Mouse (Mus musculus): ENCODE results near the gene Vps13d. TPM values are rescaled to one million over a fixed set of nuclear protein-coding genes. Genes with fewer than 3 reads are reported as not detected.

Gene Vps13d
- polyA plus RNA-seq, 1 experiment from 2014 or later: 8.5 TPM

DNA sequence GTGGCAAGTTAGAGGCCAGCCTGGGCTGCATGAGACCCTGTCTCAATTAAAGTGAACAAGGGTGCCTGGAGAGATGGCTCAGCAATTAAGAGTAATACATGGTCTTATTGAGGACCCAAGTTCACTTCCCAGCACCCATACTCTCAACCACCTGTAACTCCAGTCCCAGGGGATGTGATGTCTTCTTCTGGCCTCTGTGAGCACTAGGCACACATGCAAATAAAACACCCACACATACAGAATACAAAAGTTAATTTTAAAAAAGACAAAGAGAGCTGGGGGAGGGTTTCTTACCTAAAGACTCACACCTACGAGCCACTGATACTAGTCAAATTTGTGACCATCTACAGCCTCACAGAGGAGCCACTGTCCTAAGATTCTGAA, 43.7 kb downstream of the Vps13d start:
- H3K4me3 ChIP-seq (ENCODE audit: low read depth, low read length): no peak overlapping the region
- no peaks in the 10 kb centered on the region for H3K4me1 ChIP-seq (ENCODE audit: insufficient read depth)
- no peaks in the 10 kb centered on the region for H3K9me3 ChIP-seq (ENCODE audit: low read depth, low read length)
- H3K9ac ChIP-seq: no peak overlapping the region
- ATAC-seq (ENCODE audit: insufficient read depth): no peak
- TF ChIP-seq CTCF (IDR thresholded peaks at IDR 0.05; ENCODE audit: low read depth): no peak
- H3K27me3 ChIP-seq (ENCODE audit: insufficient read depth, low read length): no peaks in the 10 kb centered on the region
- WGBS: 83% methylated on average over 1 of the region's 1 CpGs
- no peak overlapping the region for H3K4me2 ChIP-seq
- DNase-seq: no peak
- H3K27ac ChIP-seq (ENCODE audit: low read depth): no peak overlapping the region
- peaks cover 59% of the 10 kb centered on the region for H3K36me3 ChIP-seq (ENCODE audit: insufficient read depth)

DNA sequence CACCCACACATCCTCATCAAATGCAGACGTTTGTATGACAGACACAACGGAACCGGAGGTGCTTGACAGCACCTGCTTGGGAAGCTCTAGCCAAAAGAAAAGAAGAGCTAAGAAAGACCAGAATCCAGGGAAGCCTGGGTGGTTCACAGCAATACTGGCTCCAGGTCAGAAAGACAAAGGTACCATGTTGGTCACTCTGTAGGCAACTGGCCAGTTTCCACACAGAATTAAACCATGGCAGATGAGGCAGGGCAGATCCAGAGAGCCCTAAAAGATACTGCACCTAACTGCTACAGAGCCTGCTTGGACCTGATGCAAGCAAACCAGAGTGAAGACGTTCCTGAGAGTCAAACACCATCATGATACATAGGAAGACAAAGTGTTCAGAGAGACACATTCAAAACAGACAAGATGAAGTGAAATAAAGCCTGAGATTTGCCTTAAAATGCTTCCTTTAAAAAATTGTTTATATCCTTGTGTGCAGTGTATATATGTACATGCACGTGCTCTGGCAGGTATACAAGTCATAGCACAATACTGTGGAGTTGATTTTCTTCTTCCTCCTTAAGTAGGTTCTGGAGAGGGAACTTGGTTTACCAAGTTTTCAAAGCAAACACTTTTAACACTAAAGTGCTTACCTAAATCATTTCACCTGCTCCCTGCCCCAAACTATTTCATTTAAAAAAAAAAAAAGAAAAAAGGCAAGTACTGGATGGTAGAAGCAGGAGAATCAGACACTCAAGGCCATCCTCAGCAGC, 44.3 kb downstream of the Vps13d start:
- no peaks in the 10 kb centered on the region for H3K27me3 ChIP-seq (ENCODE audit: insufficient read depth, low read length)
- no peak overlapping the region for H3K27ac ChIP-seq (ENCODE audit: low read depth)
- ATAC-seq (ENCODE audit: insufficient read depth) (no peak), DNase-seq (no peak)
- H3K9me3 ChIP-seq (ENCODE audit: low read depth, low read length): no peaks in the 10 kb centered on the region
- H3K4me3 ChIP-seq (ENCODE audit: low read depth, low read length): no peak overlapping the region
- no peak overlapping the region for H3K9ac ChIP-seq
- 70% methylated on average over 5 of the region's 5 CpGs for WGBS
- no peaks in the 10 kb centered on the region for H3K4me1 ChIP-seq (ENCODE audit: insufficient read depth)
- TF ChIP-seq CTCF (IDR thresholded peaks at IDR 0.05; ENCODE audit: low read depth): no peak
- no peak overlapping the region for H3K4me2 ChIP-seq
- peaks cover 53% of the 10 kb centered on the region for H3K36me3 ChIP-seq (ENCODE audit: insufficient read depth)

GRCm38 (mm10) chr4:145147006-145147961, 47.5 kb downstream of the Vps13d start:
- TF ChIP-seq CTCF (IDR thresholded peaks at IDR 0.05; ENCODE audit: low read depth): no peak
- 65% methylated on average over 5 of the region's 5 CpGs for WGBS
- H3K4me1 ChIP-seq (ENCODE audit: insufficient read depth): no peaks in the 10 kb centered on the region
- no peak overlapping the region for H3K27ac ChIP-seq (ENCODE audit: low read depth)
- H3K9ac ChIP-seq: no peak overlapping the region
- no peaks in the 10 kb centered on the region for H3K27me3 ChIP-seq (ENCODE audit: insufficient read depth, low read length)
- DNase-seq (no peak), ATAC-seq (ENCODE audit: insufficient read depth) (no peak)
- H3K4me3 ChIP-seq (ENCODE audit: low read depth, low read length): no peak overlapping the region
- no peaks in the 10 kb centered on the region for H3K9me3 ChIP-seq (ENCODE audit: low read depth, low read length)
- H3K36me3 ChIP-seq (ENCODE audit: insufficient read depth): peaks cover 55% of the 10 kb centered on the region
- no peak overlapping the region for H3K4me2 ChIP-seq

DNA sequence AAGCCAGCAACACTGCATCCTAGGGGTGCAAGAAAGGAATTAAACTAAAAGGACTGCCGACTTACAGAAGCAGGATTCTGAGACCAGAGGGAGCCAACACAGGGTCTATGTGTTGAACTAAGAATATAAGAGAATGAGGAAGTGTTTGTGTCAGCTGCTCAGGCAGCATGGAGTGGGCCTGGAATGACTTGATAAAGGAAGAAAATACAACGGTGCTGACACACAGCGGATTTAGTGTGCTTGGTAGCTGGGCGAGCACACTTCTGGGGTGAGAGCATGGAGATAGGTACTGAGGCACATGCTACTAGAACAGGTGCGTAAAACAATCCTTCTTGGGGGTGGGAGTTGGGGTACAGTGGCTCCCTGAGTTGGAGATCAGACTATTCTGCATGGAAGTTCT, 51.3 kb downstream of the Vps13d start:
- Histone ChIP-seq H3K4me1 (ENCODE audit: insufficient read depth) (no peaks in the 10 kb centered on the region), H3K4me3 (ENCODE audit: low read depth, low read length) (no peak overlapping the region), H3K27me3 (ENCODE audit: insufficient read depth, low read length) (no peaks in the 10 kb centered on the region), H3K36me3 (ENCODE audit: insufficient read depth) (peaks cover 65% of the 10 kb centered on the region), H3K9me3 (ENCODE audit: low read depth, low read length) (no peaks in the 10 kb centered on the region), H3K4me2 (no peak overlapping the region), H3K27ac (ENCODE audit: low read depth) (no peak overlapping the region), H3K9ac (no peak overlapping the region)
- no peak for TF ChIP-seq CTCF (IDR thresholded peaks at IDR 0.05; ENCODE audit: low read depth)
- WGBS: 80% methylated on average over 5 of the region's 5 CpGs
- no peak for ATAC-seq (ENCODE audit: insufficient read depth)
- DNase-seq: no peak

DNA sequence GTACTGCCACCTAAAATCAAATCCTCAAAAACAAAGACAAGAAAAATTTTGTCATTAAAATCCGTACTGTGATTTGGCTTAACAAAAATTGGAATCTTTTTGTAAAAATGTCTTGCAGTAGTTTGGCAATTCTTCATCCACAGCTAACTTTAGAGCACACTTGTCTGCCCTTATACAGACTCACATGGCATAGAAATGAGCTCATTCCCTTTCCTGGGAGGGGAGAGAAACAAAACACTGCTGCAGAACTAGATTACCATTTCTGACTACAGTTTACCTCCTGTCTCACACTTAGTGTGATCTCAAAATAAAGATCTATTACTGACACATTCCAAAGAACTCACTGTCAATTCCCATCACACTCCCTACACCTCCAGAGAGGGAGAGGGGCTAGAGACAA, 58.1 kb downstream of the Vps13d start:
- ATAC-seq (ENCODE audit: insufficient read depth): no peak
- H3K27ac ChIP-seq (ENCODE audit: low read depth): no peak overlapping the region
- H3K4me3 ChIP-seq (ENCODE audit: low read depth, low read length): no peak overlapping the region
- TF ChIP-seq CTCF (IDR thresholded peaks at IDR 0.05; ENCODE audit: low read depth): no peak
- H3K4me2 ChIP-seq: no peak overlapping the region
- H3K9me3 ChIP-seq (ENCODE audit: low read depth, low read length): no peaks in the 10 kb centered on the region
- no peak for DNase-seq
- WGBS: 97% methylated on average over 1 of the region's 1 CpGs
- H3K27me3 ChIP-seq (ENCODE audit: insufficient read depth, low read length): no peaks in the 10 kb centered on the region
- no peak overlapping the region for H3K9ac ChIP-seq
- H3K36me3 ChIP-seq (ENCODE audit: insufficient read depth): peaks cover 75% of the 10 kb centered on the region
- no peaks in the 10 kb centered on the region for H3K4me1 ChIP-seq (ENCODE audit: insufficient read depth)

- Histone ChIP-seq H3K27ac (ENCODE audit: low read depth) (no peak overlapping the region), H3K4me3 (ENCODE audit: low read depth, low read length) (no peak overlapping the region), H3K27me3 (ENCODE audit: insufficient read depth, low read length) (no peaks in the 10 kb centered on the region), H3K4me2 (no peak overlapping the region), H3K9ac (no peak overlapping the region), H3K4me1 (ENCODE audit: insufficient read depth) (no peaks in the 10 kb centered on the region), H3K9me3 (ENCODE audit: low read depth, low read length) (no peaks in the 10 kb centered on the region), H3K36me3 (ENCODE audit: insufficient read depth) (peaks cover 70% of the 10 kb centered on the region)
- TF ChIP-seq CTCF (IDR thresholded peaks at IDR 0.05; ENCODE audit: low read depth): no peak
- DNase-seq (no peak), ATAC-seq (ENCODE audit: insufficient read depth) (no peak)
- WGBS: 69% methylated on average over 4 of the region's 4 CpGs
Measured at GRCm38 (mm10) chr4:145135473-145135872, 59.3 kb downstream of the Vps13d start.

DNA sequence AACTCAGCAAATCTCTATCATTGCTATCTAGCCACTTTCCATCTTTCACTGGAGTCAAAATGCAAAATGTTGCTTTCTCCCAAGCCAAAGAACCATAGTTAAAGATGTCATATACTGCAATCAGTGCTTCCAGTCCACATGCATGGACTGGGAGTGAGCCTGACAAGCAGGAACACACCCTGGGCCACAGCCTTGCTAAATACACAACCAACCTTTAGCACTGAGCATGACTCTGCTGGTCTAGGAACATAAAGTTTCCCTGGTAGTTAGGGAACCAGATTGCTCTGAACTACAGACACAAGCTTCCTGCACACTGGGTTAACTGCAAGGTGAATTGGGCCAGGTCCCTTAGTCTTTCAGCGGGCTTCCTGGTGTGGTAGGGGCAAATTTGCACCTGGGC, 64.0 kb downstream of the Vps13d start:
- Histone ChIP-seq H3K9ac (no peak overlapping the region), H3K9me3 (ENCODE audit: low read depth, low read length) (no peaks in the 10 kb centered on the region), H3K4me2 (no peak overlapping the region), H3K4me1 (ENCODE audit: insufficient read depth) (no peaks in the 10 kb centered on the region; the same call in 1 of the 2 replicates), H3K36me3 (ENCODE audit: insufficient read depth) (peaks cover 64% of the 10 kb centered on the region), H3K27me3 (ENCODE audit: insufficient read depth, low read length) (no peaks in the 10 kb centered on the region), H3K4me3 (ENCODE audit: low read depth, low read length) (no peak overlapping the region), H3K27ac (ENCODE audit: low read depth) (no peak overlapping the region)
- ATAC-seq (ENCODE audit: insufficient read depth): no peak
- WGBS: 76% methylated on average over 1 of the region's 1 CpGs
- DNase-seq: no peak
- no peak for TF ChIP-seq CTCF (IDR thresholded peaks at IDR 0.05; ENCODE audit: low read depth)
